Mouse (Mus musculus) liver, embryonic 14.5 days (tissue): ENCODE measurements at regions not wholly inside any gene's neighbourhood (a gene's known extent, or its start where the extent isn't known, plus 50 kb on each side); places are given as distances from the start of the nearest gene placed in this dataset.

ENCODE experiments used
- CTCF ChIP-seq: IDR thresholded peaks from 2 replicates; pipeline ENCODE4 v1.5.1; 2016; ENCODE audit warnings: antibody characterized with exemption, low read depth, control low read depth
- EP300 ChIP-seq: IDR thresholded peaks from 2 replicates; pipeline ENCODE4 v1.6.1; 2016; ENCODE audit warnings: antibody characterized with exemption, low read depth

DNA sequence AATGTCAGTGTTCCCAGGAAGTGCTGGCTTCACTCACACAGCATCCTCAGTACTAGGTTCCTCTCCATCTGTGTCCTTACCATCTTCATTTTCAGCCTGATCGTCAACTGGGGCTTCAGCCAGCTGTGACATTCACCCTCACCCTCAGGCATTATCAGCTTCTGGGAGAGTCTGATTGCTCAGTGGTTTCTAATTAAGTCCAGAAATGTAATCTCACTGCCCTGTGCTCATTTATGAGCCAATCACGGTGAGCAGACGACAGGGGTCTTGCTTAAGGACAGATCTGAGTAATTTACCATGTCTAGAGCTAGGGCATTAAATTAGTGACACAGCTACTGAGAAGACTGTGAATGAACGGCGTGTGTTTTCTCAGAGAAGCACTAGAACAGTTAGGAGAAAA, 260.8 kb downstream of the Tle4 start:
- TF ChIP-seq CTCF: no peak
- no peak for TF ChIP-seq EP300
